Mouse (Mus musculus) right cerebral cortex, postnatal 36 days (tissue): Measurements from ENCODE around the gene Hoxc12.

Experiments
- DNase-seq, 2 experiments: peaks; one replicate each; pipeline ENCODE4 v3.0.0; 2022; ENCODE audit warnings: low spot score in 2 of 2, mixed read lengths in 1 of 2

The Hoxc12 gene

DNA sequence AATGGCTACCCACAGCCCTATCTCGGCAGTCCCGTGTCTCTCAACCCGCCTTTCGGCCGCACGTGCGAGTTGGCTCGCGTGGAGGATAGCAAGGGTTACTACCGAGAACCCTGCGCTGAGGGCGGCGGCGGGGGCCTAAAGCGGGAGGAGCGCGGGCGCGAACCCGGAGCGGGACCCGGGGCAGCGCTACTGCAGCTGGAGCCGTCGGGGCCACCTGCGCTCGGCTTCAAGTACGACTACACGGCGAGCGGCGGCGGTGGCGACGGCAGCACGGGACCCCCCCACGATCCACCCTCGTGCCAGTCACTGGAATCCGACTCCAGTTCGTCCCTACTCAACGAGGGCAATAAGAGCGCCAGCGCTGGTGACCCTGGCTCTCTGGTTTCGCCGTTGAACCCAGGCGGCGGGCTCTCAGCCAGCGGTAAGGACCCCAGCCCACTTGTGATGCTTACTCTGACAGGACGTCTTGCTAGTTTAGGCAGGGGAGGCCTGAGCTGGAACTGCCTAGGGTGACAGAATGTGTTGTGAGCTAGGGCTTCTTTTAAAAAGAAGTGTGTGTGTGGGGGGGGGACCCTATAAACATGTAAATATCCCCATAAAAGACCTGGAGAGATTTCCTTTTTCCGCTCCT lies 594 bp downstream of the Hoxc12 start:
- DNase-seq, result no peak

DNA sequence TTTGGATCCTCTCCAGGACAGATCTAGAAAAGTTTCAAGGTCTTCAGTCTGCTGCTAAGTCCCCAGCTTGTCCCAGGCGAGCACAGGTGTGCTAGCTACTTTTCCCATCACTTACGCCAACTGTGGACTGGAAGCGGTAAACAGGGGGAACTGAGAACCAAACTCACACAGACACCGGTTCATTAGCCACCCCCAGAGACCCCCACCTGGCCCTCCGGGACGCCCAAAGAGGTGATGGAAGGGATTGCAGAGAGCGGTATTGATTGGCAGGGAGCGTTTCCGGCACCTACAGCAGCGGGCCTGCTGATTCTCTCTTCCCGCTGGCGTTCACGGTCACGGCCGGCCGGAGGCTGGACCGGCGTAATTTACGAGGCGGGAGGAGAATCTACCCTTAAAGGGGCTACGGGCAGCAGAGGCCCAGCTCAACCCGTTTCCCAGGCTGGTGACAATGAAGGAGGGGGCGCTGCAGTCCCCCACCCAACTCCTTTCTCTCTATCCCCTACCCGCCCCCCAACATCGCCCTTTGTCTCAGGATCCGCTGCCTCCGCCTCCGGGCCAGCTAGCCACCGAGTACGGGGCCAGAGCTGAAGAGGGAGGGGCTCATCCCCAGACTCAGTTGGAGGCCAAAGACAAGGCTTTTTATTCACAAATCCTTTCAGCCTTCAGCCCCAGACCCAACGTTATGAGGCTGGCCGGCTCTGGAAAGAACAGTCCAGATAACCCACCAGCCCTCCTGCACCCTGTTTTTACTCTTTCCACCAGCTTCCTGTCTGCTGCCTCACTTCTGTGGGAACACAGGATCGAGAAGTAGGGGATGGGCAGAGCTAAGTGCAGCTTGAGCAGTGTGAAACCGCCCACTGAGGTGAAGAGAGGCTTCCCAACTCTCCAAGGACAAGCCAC lies 2.9 kb downstream of the Hoxc12 start:
- DNase-seq, result no peak

- DNase-seq, result no peak
Observed at GRCm38 (mm10) chr15:102942739-102943467, 6.3 kb downstream of the Hoxc12 start.

- no peak for DNase-seq
Observed at GRCm38 (mm10) chr15:102943468-102943813, 6.9 kb downstream of the Hoxc12 start.

GRCm38 (mm10) chr15:102945185-102946077 lies 8.9 kb downstream of the Hoxc12 start:
- no peak for DNase-seq

DNA sequence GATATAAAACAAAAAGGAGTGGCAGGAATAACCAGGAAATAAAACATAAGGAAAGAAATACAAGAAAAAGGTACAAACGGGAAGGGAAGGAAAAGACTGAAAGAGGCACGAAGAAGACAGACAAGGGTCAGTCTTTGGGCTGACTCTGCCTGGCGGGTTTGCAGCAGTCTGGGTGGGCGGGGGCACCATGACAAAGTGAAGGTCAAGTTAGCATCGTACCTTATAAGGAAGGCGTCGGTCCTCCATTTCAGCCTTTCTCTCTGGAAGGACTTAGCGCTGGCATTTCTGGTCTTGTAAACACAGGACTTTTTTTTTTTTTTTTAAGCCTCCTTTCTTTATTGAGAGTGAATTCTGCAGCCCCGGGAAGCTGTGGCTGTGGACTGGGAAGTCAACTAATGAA lies 10.7 kb downstream of the Hoxc12 start:
- no peak for DNase-seq

DNA sequence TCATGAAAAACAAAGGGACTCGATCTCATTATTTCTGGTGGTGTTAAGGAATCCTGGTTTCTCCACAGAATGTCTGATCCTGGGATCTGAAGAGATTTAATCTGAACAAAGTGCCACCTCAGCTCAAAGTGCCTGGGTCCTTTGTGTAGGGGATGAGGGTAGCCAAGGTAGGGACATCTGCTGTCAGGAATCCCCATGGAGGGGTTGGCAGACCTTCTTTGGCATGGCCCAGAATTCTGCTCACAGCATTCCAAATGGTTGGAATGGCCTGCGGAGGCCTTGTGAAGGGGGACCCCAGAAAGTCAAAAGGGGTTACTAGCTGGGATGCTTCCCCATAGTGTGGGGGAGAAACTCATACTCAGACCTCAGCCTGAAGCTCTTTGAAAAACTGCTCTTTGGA lies 12.3 kb downstream of the Hoxc12 start:
- no peak for DNase-seq

- no peak for DNase-seq
Observed at GRCm38 (mm10) chr15:102949696-102950095, 13.1 kb downstream of the Hoxc12 start.

DNA sequence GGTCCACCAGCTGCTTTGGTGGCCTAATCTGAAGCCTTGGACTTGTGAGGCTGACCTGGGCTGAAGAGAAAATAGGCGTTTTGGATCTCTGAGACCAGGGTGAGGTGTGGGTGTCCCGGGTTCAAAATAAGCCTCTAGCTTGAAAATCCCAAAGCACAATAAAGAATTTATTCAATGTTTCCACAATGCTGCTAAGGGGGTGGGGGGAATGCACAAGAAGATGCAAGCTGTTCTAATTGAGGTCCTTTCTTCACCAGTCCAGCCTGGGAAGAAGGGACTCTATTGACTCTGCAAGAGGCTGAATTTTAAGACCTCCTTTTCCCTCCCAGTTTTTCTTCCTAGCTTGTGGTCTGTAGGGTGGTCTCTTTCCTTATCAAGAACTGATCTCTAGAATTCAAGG lies 14.3 kb downstream of the Hoxc12 start:
- no peak for DNase-seq

DNA sequence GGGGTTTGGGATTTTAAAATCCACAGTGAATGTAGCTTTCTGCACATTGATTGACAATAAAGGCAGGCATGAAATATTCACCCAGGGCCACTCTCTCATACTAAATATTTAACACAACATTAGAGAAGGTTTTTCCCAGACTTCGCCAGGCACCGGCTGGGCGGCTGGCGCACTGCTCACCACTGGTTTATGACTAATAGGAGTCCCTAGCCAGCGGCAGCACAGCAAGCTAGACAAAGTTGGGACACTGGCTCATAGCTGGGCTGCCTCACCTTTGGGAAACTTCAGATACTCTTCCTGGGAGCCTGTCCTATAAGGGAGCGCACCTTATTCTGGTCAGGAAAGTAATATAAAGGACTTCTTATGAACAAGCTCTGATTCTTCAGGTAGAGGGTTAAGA lies 17.0 kb downstream of the Hoxc12 start:
- no peak for DNase-seq

- DNase-seq, result no peak
Observed at GRCm38 (mm10) chr15:102954192-102955006, 17.8 kb downstream of the Hoxc12 start, which contains the start of gene Hoxc11. Hoxc11 (plus strand) TSS chr15:102954427.

DNA sequence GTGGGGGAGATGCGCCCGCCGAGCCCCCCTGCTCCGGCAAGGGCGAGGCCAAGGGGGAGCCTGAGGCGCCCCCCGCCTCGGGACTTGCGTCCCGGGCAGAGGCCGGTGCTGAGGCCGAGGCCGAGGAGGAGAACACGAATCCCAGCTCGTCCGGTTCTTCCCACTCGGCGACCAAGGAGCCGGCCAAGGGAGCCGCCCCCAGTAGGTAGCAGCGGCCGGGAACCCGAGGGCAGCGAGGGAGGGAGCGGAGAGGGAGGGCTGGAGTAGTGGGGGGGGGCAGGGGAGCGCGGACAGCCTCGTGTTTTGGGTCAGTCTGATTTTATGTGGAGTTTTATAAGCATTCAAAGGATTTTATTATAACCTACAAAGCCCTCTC lies 18.4 kb downstream of the Hoxc12 start:
- DNase-seq, result no peak

DNA sequence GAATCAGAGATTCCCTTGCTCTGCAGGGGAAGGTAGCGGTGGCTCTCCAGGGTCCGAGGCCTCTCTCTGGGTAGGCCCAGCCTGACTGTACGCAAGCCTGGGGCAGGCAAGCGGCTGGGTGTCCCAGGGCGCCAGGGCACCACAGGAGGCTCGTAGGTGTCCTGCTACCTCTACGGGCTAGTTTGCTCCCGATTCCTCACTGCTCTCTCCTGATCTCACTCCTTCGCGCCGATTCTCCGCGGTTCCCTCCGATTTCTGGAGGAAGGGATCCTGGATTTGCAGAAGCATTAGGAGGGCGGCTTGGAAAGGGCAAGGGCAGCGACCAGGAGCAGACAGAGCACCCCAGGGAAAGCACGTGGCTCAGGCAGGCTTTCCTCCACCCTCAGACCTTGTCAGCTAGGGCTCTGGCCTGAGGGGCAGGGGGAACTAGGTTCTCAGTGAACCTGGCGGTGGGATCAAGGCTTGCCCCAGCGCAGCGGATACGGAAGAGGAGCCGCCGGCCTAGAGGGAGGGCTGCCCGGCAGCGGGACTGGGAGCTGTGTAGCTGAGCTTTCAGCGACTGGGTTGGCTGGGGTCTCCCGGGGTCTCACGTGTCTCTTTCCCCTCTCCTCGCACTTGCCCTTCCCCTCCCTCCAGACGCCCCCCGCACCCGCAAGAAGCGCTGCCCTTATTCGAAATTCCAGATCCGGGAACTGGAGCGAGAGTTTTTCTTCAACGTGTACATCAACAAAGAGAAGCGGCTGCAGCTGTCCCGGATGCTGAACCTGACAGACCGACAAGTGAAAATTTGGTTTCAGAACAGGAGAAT lies 19.5 kb downstream of the Hoxc12 start:
- DNase-seq, result no peak

- DNase-seq, result no peak
Observed at GRCm38 (mm10) chr15:102956906-102957305, 20.3 kb downstream of the Hoxc12 start.

DNA sequence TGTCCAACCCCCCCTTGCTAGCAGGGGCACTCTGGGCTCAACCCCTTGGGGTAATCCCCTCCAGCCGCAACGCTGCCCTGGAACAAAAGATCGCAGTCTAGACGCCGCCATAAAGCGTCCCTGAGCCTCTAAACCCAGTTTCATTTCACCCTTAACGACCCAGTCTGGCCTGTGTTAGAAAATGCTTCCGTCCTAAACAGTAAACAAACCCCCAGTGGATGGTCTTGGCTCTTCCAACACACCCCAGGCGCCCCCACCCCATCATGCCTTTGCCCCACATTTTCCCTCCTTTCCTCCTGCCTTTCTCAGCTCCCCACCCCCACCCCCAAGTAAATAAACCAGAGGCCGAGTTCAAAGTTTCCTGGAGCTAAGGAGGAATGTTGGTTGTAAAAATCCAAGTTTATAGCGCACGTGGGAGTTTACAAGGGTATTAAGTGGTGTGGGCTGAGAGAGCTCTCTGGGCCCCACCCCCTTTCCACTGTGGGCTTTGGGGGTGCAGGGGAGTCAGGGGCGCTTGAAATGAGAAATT lies 23.2 kb downstream of the Hoxc12 start:
- no peak for DNase-seq

- DNase-seq, result no peak
Observed at GRCm38 (mm10) chr15:102961728-102962127, 25.2 kb downstream of the Hoxc12 start.

GRCm38 (mm10) chr15:102962492-102962891 lies 25.9 kb downstream of the Hoxc12 start:
- DNase-seq, result no peak

GRCm38 (mm10) chr15:102963259-102963658 lies 26.7 kb downstream of the Hoxc12 start:
- no peak for DNase-seq
